Mouse (Mus musculus) fat pad, adult 2 months (tissue): ENCODE data around the gene Sorbs1.

ENCODE experiments used
- DNase-seq: peaks from one replicate; pipeline ENCODE4 v3.0.0-alpha.2; 2011; ENCODE audit warnings: low read depth, low spot score; ENCODE audit errors: extremely low read depth

The Sorbs1 gene

GRCm38 (mm10) chr19:40410511-40410910 lies 103.1 kb downstream of the Sorbs1 start:
- no peak for DNase-seq

- no peak for DNase-seq
Observed at GRCm38 (mm10) chr19:40410109-40410508, 103.5 kb downstream of the Sorbs1 start.

- peak; percentile 51 for DNase-seq
Observed at GRCm38 (mm10) chr19:40409500-40410035, 104.0 kb downstream of the Sorbs1 start.

- DNase-seq = no peak
Observed at GRCm38 (mm10) chr19:40407186-40407585, 106.4 kb downstream of the Sorbs1 start.

- no peak for DNase-seq
Observed at GRCm38 (mm10) chr19:40406661-40407060, 106.9 kb downstream of the Sorbs1 start.

- DNase-seq = no peak
Observed at GRCm38 (mm10) chr19:40405808-40406207, 107.8 kb downstream of the Sorbs1 start.

GRCm38 (mm10) chr19:40404582-40404981 lies 109.0 kb downstream of the Sorbs1 start:
- no peak for DNase-seq

GRCm38 (mm10) chr19:40403999-40404398 lies 109.6 kb downstream of the Sorbs1 start:
- DNase-seq = no peak

- DNase-seq = no peak
Observed at GRCm38 (mm10) chr19:40402155-40402963, 111.2 kb downstream of the Sorbs1 start.

- peak; percentile 65 for DNase-seq
Observed at GRCm38 (mm10) chr19:40401213-40401612, 112.4 kb downstream of the Sorbs1 start.

GRCm38 (mm10) chr19:40400426-40401030 lies 113.1 kb downstream of the Sorbs1 start:
- no peak for DNase-seq

- no peak for DNase-seq
Observed at GRCm38 (mm10) chr19:40395757-40396661, 117.6 kb downstream of the Sorbs1 start.

GRCm38 (mm10) chr19:40395321-40395695 lies 118.3 kb downstream of the Sorbs1 start:
- DNase-seq = no peak

GRCm38 (mm10) chr19:40394555-40395320 lies 118.8 kb downstream of the Sorbs1 start:
- DNase-seq = no peak

GRCm38 (mm10) chr19:40392795-40393392 lies 120.7 kb downstream of the Sorbs1 start:
- DNase-seq = no peak

- DNase-seq = no peak
Observed at GRCm38 (mm10) chr19:40391469-40391868, 122.1 kb downstream of the Sorbs1 start.

GRCm38 (mm10) chr19:40386916-40387315 lies 126.7 kb downstream of the Sorbs1 start:
- no peak for DNase-seq

GRCm38 (mm10) chr19:40385334-40385733 lies 128.2 kb downstream of the Sorbs1 start:
- no peak for DNase-seq

- DNase-seq = no peak
Observed at GRCm38 (mm10) chr19:40383931-40384330, 129.6 kb downstream of the Sorbs1 start.

GRCm38 (mm10) chr19:40380656-40381055 lies 132.9 kb downstream of the Sorbs1 start:
- no peak for DNase-seq
